Mouse (Mus musculus): ENCODE results near the gene Tmem213.

The Tmem213 gene

DNA sequence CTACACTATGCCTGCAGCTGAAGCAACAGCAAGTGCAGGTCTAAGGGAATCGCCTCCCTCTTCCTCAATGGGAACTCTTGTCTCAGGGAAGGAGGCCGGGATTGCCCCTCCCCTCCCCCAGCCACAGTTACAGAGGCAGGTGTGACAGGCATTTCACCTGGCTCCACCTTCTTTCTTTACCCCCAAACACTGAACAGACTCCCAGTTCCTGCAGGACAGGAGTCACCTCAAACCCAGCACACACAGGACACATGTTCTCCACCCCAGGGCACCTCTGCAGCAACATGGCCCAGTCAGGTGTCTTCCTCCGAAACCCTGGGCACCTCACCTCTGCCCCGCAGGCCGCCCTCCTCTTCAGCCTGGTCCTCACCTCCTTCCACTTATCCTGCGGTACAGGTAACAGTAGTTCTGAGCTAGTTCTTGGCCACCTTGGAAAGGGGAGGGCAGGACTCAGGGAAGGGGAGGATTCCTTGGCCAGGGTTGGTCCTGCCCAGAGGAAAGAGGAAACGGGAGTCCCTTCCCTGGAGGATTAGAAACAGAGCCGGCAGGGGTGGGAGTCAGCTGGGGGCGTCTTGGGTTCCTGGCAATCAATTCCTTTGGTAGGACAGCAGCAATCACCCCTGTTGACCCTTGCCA, at the start of gene Tmem213:
Gene Tmem213 (plus strand): TSS at position 96 of the 636 bp plus-strand sequence.
- no peak for DNase-seq (ENCODE audit: low spot score)

DNA sequence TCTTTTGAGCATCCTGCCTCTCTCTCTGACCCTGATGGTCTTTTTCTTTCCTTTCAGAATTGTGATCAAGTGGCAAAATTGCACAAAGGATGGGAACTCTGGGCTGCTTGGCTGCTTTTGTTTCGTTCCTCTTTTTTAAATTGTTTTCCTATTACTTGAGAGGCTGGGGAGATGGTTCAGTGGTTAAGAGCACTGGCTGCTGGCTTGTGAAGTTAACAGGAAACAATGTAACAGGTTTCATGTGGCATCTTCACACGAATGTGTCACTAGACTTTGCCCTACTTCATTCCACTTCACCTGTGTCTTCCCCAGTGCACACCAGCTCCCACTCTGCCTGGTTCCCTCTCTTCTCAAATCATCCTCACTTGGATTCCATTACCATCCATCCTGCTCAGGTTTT, 44.4 kb upstream of the Tmem213 start:
- no peak for DNase-seq (ENCODE audit: low spot score)

DNA sequence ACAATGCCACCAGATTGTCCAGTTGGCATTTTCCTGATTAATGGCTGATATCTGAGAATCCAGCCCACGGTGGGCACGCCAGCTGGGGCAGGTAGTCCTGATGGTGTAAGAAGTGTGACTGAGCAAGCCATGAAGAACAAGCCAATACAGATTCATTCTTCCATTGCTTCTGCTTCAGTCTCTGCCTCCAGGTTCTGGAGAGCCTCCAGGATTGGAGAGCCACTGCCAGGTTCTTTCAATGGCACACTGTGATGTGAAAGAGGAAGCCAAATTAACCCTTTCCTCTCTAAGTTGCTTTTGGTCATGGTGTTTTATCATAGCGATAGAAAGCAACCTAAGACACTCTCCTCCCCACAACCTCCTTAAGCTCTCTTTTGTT, 43.9 kb upstream of the Tmem213 start:
- DNase-seq (ENCODE audit: low spot score): no peak

DNA sequence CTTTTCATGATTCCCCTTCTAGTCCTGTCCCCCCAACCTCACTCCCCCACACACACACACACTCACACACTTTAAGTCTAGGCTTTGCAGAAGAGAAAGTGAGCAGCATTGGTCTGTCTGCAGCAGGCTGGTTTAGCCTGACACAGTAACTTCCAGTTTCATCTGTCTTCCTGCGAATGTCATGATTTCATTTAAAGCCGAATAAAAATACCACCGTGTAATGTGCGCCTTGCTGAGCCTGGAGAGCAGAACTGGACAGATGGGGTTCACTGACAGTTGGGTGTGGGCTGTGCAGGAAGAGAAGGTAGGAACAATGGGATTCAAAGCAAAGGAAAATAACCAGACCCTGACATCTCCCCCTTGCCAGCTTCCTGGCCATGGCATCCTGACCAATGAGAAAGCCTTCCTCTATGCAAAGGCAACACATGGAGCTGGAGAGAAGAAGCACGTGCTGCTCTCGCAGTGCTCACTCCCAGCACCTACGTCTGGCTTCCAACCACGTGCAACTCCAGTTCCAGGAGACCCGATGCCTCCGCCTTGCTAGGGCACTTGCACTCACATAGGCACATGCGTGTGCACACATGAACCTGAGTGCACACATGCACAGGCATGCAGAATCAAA, 43.4 kb upstream of the Tmem213 start:
- DNase-seq (ENCODE audit: low spot score): no peak

- peak; percentile 8 for DNase-seq (ENCODE audit: low spot score)
Observed at GRCm38 (mm10) chr6:38066215-38066614, 42.8 kb upstream of the Tmem213 start.

DNA sequence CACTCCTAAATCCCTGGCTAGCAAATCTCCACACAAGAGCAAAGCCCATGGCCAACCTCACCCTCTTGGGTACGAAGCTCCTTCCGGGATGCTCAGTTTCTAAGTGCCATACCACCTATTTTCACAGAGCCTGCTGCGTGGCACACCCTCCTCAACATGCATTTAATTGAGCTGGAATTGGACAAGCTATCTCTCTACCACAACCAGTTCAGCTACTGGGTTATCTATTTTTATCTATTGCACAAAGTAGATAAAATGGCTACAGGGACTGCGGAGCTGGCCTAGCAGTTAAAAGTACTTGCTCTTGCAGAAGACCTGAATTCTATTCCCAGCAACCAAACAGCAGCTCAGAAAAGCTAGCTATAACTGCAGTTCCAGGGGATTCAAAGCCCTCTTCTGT, 37.8 kb upstream of the Tmem213 start:
- no peak for DNase-seq (ENCODE audit: low spot score)

- DNase-seq (ENCODE audit: low spot score): no peak
Observed at GRCm38 (mm10) chr6:38072137-38072796, 36.8 kb upstream of the Tmem213 start.

DNA sequence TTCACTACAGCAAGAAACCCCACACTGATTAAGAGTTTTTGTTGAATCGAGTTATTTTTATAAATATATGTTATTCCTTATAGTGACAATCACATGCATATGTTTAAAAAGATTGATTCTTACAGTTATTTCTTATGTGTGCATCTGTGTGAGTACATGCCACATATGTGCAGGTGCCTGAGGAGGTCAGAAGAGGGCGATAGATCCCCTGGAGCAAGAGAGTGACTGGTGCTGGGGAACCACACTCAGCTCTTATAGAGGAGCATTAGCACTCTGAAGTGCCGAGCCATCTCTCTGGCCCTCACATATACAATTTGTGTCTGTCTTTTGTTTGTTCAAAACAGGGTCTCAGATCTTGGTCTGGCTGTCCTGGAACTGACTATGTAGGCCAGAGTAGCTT, 35.5 kb upstream of the Tmem213 start:
- no peak for DNase-seq (ENCODE audit: low spot score)

DNA sequence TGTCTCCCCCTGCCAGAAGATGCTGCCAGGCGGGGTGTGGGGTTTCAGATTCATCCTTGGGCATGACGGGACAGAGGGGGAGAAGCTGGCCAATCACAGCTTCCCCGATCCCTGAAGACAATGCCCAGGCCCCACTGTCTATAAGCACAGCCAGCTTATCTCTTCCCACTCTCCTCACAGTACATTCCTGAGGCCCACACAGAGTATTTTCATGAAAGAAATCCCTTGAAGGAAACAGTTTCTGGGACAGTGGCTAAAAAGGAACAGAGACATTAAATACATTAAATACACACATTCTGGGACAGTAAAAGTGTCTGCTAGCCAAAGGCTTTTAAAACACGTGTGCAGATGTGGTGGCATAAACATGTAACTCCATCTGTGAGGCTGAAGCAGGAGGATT, 28.7 kb upstream of the Tmem213 start:
- no peak for DNase-seq (ENCODE audit: low spot score)

DNA sequence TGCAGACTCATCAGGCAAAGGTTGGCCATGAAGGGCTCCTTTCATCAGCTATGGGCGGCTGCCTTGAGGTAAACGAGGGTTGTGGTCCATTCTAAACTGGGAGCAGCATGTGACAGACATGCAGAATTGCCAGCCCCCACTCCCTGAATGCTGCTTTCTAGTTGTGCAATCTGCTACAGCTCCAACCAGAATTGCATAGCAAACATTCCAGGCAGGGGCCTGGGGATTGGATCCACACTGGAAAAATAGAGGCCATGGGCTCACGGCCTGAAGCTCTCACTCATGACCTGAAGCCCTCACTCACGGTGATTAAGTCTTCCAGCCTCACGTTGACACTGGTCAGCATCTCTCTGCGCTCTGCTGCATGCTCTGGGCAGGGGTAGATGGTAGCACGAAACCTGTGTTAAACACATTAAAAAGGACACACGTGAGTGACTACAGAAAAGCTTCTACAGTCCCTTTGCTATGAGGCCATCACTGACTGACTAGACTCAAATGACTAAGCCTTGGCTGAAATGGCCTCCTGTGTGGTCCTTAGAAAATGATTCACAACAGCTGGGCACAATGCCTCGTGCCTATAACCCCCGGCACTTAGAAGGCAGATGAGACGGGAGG, 27.2 kb upstream of the Tmem213 start:
- DNase-seq (ENCODE audit: low spot score): no peak

DNA sequence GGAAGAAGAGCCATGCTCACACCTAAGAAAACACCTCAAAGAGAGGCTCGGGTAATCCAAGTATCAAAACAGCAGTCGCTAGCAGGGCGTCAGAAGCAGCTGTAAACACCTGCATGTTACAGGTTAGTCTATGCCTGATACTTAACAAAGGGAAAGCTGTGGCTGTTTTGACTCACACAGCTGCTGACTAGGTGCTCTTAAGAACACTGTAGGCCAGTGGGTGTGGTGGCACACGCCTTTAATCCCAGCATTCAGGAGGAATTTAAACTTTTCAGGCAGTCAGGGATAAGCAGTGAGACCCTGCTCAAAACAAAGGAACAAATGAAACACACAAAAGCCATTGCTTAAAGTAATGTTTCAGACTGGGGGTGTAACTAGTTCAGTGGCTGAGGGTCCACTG, 25.9 kb upstream of the Tmem213 start:
- no peak for DNase-seq (ENCODE audit: low spot score)

DNA sequence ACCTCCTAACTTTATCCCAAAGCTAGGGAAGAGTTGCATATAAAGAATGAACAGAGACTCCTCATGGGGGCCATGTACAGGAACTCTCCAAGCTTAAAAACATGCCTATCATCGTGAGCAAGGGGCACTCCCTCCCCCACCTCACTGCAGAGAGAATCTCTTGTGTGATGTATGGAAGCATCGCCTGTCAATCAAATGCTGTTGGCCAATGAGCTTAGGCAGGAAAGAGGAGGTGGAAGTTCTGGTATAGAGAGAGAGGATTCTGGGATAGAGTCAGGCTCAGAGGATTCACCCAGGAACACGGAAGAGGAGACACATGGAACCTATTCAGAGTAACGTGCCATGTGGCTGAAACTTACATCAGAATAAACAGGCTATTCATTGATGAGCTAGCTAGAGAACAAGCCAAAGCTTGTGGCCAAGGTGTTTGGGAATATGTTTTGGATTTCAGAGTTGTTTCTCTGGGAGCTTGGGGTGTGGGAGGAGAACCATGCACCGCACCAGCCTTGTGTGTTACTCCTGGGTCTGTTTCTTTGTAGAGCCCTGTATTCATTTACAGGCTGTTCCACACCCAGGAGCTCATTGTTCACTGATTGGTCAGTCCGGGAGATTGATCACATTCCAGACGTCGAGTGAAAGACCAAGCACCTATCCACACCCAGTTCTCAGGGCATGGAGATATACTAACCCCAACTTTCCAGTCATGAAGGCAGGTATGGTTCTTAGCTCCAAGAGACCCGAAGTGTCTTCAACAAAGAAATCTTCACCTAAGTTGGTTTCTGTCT, 21.6 kb upstream of the Tmem213 start:
- no peak for DNase-seq (ENCODE audit: low spot score)

DNA sequence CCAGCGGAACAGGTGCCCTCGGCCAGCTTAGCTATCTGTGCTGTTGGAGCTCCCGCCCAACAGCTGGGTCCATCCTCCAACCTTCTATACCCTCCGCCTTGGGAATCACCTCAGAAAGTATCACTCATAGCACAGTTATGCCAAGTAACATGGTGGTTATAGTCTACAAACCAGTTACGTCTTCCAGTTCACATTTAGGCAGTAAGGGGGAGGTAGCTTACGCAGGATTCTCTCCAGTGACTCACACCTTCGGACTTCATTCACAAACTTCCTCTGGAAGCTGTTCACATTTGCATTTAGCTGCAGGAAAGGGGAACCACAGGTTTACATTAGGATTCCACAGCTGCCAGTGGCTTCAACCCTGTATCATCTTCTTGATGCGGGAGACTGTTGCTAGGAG, 16.5 kb upstream of the Tmem213 start:
- no peak for DNase-seq (ENCODE audit: low spot score)

DNA sequence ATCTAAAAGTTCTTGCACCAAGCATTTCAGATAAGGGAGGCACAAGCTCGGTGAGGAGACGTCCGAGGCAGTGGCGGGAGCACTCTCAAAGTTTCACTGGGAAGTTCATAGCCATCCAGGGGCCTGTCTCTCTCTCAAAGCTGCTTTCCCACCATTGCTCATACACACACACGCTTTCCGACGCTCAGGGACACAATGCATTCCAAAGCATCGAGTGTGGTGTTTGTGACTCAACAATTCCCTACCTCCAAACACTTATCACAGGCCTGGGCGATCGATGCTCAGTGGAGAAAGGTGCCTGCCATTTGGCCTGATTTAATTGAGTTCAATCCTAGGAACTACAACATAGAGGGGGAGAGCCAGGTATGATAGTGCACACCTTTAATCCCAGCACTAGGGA, 14.4 kb upstream of the Tmem213 start:
- DNase-seq (ENCODE audit: low spot score): no peak

GRCm38 (mm10) chr6:38096961-38097370, 12.1 kb upstream of the Tmem213 start:
- DNase-seq (ENCODE audit: low spot score): no peak

DNA sequence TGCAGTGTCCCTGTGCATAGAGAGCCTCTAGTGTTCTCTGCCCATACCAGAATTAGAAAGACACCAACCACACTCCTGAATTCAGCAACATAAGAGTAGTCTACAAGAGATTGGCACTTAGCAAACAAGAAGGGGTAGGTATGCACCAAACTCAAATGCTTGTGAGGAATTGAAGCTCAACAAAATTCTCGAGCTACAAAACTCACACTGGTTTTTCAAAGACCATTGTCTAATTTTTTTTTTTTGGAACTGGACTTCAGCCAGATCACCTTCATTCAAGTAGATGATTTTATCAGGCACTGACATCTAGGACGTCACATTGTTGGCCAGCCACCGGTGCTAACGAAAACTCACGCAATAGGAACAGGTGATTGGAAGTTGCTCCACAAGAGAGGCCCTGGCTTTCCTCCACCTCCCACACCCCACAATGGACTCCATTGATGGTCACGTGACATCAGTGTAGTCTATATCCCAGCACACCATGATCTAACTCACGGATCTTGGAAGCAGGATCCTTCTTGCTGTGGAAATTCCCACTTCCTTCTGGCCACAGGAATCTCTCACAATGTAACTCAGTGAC, 6.7 kb upstream of the Tmem213 start:
- DNase-seq (ENCODE audit: low spot score): no peak

- no peak for DNase-seq (ENCODE audit: low spot score)
Observed at GRCm38 (mm10) chr6:38103775-38104174, 5.3 kb upstream of the Tmem213 start.

DNA sequence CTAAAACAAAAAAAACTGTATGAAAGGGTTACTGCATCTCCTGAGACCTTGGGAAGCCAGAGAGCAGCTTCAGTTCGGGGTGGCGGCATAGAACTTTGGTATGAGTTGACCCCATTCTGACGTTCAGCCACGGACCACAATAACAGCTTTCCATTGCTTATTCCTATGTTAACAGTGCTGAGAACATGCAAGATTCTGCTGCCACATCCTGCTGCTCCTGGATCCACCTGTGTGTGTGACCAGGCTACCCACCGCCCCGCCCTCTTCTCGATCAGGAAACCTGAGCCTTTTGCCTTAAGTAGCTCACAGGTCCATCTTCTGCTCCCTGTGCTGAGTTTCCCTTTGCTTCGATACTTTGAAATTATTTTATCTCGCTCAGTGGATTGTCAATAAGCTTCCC, 3.1 kb upstream of the Tmem213 start:
- DNase-seq (ENCODE audit: low spot score): no peak

- no peak for DNase-seq (ENCODE audit: low spot score)
Observed at GRCm38 (mm10) chr6:38108449-38108848, 606 bp upstream of the Tmem213 start.

DNA sequence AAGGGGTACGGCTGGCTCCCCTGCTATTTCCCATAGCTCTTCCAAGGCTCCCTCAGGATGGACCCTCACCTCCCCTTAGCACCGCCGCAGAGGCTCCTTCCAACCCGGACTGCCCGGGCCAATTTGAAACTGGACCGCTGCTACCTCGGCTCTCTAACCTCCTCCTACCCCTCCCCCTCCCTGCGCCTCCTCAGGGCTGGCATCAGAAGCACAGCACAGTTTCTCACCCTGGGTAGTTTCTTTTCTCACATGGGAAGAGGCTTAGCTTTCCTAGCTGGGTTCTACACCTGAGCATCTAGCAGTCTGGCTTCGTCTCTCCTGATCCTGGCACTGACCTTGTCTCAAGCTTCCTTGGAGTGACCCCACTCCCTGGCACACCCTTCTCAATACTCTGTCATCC, 816 bp downstream of the Tmem213 start:
- no peak for DNase-seq (ENCODE audit: low spot score)

GRCm38 (mm10) chr6:38110859-38111258, 1.8 kb downstream of the Tmem213 start:
- DNase-seq (ENCODE audit: low spot score): no peak

All from spleen, adult 12 weeks (tissue).